Mouse (Mus musculus): ENCODE results near the gene Steap3.

- TF ChIP-seq CTCF (IDR thresholded peaks at IDR 0.05; ENCODE audit: low read depth, low read length): no peak
- TF ChIP-seq POLR2A (IDR thresholded peaks at IDR 0.05; ENCODE audit: insufficient read depth, low read length): no peak
- no peak for TF ChIP-seq EP300 (IDR thresholded peaks at IDR 0.05; ENCODE audit: insufficient read depth, low read depth, low read length)
These were observed 125.5 kb downstream of the Steap3 start for GRCm38 (mm10) chr1:120146994-120147393.
